Mouse (Mus musculus) spleen, embryonic (tissue): ENCODE data around the gene Asap2.

ENCODE experiments used
- CTCF ChIA-PET: fragments of 350-600 bp; sonication (Branson Sonifier 250); formaldehyde crosslinking; loops from one replicate; lab custom pipeline; 2022; lab: Charles Lee

Gene Asap2

GRCm38 (mm10) chr12:21208172-21208795, 218.0 kb downstream of the Asap2 start:
- CTCF ChIA-PET, result interaction anchor here (0.6 to 0.7 kb wide), 2 partner anchors 16 to 21 kb away, joined by 3 to 4 read pairs; no protein-coding TSS in a partner anchor

DNA sequence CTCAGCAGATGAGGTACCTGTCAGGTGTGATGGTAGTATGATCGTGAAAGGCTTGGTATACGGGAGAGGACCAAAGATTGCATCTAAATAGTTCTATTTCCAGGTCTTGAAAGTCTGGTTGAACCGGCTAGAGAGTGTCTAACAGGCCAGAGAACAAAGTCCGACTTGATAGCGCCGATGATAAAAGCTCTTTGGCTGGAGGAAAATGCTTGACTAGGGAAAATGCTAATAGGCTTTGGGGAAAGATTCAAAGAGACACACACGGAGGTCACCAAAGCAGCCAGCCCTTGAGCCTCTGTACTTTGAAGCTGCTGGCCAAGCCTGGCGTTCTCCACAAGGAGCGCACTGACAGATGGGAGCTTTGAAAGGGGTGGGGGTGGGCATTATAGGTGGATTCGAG, 219.0 kb downstream of the Asap2 start:
- CTCF ChIA-PET, result no interaction called here

DNA sequence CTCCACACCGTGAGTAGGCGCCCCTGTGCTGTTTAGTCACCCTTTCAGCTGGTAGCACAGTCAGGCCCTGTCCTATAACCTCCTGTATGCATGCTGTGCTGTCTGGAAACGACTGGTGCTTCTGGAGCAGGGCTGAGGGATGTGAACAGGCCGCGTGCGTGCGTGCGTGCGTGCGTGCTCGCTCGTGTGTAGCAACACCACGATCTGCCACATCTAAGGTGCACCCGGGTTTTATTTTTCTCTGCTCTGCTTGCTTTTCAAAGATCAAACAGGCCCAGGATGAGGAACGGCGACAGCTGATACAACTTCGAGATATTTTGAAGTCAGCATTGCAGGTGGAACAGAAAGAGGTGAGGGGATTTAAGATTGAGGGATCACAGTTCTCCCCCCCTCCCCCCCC, 222.6 kb downstream of the Asap2 start:
- CTCF ChIA-PET, result no interaction called here

GRCm38 (mm10) chr12:21214551-21215165, 224.4 kb downstream of the Asap2 start:
- CTCF ChIA-PET, result no interaction called here

DNA sequence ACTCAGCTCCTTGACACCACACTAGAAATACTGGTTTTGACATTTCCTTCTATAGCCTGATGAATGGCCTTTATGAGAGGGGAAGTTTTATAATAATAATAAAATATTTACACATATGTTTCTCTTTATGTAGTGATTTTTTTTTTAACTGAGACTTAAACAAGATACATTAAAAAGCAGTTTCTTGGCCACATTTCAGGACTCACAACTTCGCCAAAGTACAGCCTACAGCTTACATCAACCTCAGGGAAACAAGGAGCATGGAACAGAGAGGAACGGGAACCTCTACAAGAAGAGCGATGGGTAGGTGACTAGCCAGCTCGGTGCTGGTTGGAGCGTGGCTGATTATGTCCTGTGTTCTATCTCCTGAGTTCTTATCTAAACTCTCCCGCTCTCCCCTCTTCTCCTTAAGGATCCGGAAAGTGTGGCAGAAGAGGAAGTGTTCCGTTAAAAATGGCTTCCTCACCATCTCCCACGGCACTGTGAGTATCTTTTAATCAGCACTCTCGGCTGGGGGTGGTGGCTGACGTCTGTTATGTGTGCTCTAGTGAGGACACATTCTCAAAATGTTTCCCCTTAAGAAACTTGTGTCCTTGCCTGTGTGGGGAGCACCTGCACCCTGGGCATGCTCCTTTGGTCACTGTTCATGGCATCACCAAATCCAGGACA, 227.7 kb downstream of the Asap2 start:
- CTCF ChIA-PET, result no interaction called here

DNA sequence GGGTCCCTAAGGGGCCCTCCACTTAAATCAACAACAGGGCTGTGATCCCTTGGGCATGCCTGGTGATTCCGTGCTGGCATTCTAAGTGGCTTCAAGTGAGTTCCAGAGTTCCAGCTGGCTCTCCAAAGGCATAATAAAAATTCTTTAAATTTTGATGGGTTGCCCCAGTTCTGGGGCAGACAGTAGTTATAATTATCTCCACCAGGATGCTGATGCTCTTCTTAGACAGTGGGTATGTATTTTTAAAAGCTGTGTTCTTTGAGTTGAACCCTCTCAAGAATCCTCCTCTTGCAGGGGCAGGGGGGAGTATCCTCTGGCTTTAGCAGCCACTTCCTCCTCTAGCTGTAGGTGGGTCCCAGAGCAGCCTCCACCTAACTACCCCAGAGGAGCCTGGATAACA, 230.3 kb downstream of the Asap2 start:
- CTCF ChIA-PET, result no interaction called here

DNA sequence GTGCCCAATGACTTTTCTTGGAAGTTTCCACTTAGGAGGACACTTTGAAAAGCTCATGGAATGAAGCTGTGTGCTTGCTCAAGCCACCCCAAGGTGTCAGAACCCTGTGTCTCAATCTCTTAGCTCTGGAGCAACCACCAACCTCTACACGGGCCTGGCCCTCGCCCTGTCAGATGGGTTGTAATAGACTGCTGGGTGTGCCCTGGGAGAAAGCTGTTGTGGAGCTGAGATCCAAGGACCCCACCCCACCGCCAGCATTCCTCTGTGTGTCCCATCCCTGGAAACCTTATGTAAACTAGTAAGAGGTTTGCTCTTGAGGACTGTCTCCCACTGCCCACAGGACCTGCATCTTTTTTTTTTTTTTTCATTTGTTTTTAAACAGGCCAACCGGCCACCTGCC, 233.7 kb downstream of the Asap2 start:
- CTCF ChIA-PET, result no interaction called here

DNA sequence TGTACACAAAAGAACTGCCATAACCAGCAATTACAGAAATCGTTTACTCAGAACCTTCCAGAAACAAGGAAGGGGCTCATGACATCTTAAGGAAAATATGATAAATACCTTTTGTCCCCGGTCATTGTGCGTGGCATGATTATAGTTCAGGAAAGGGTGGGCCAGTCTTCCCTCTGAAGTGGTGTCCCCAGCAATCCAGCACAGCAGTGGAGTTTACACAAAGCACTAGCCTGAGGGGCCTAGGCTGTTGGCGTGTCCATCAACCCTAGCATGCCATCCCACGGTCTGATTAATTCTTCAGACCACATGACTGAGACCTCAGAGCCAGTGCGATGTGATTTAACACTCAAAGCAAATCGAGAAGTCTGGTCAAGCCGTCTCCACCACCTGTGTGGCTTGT, 235.1 kb downstream of the Asap2 start:
- CTCF ChIA-PET, result interaction anchor here (0.6 kb wide), 1 partner anchor 113 kb away, joined by 4 read pairs; no protein-coding TSS in a partner anchor

- CTCF ChIA-PET, result no interaction called here
These were observed 236.1 kb downstream of the Asap2 start for GRCm38 (mm10) chr12:21226316-21226715.

DNA sequence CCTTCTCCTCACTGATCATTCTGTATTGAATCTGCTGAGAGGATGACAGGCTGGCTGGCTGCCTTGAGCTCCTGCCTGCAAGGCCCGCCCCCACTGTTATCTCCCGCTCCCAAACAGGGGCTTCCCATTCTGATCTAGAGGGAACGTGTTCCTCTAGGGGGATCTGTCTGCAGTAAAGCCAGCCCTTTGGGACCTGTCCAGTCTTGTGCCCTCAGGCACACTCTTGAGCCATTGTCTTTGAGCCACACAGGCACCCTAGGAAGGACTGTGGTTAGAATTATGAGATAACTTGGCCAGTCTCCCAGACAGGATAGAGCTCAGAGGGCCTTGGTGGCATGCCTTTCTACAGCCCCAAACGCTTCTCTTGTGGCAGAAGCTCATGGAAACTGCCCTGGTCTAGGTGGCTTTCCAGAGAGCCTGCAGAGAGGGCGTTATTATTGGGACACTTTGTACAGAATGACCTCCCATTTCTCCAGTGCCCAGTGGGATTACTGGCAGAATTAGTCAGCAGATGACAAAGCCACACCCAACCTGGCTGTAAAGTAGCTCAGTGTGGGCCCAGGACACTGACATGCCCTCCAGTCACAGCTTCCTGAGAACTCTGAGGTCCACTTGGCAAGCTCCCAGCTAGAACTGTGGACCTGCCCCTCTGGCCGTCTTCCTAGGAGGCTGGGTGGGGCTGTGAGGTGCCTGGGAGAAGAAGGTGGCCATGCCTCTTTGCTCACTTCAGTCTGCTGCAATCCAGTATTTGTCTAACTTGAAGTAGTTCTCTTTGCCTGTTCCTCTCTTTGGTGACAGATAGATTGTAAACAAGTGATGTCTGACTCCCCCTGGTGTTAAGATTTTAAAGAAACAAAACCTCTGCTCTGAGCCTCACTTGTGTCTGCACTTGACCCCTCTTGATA, 237.1 kb downstream of the Asap2 start:
- CTCF ChIA-PET, result no interaction called here

DNA sequence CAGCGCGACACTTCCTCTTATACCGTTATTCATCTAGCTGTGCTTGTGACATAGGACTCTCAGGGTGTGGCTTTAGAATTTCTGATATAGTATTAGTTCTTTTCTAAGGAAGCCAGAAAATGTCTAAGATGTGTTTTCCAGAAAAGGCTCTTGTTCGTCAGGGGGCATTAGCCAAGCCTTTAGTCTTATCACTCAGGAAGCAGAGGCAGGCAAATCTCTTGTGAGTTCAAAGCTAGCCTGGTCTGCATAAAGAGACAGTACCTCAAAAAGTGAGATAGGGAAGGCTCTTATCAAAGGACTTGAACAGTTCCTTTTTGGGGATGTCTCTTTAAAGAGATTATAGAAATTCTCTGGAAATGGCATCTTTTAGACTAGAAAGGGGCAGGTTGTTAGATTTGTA, 238.4 kb downstream of the Asap2 start:
- CTCF ChIA-PET, result no interaction called here

GRCm38 (mm10) chr12:21229076-21229918, 239.0 kb downstream of the Asap2 start:
- CTCF ChIA-PET, result no interaction called here

GRCm38 (mm10) chr12:21233727-21234126, 243.5 kb downstream of the Asap2 start:
- CTCF ChIA-PET, result no interaction called here

GRCm38 (mm10) chr12:21234560-21234959, 244.3 kb downstream of the Asap2 start:
- CTCF ChIA-PET, result interaction anchor here (0.6 kb wide), 1 partner anchor 10 kb away, joined by 3 read pairs; no protein-coding TSS in a partner anchor

GRCm38 (mm10) chr12:21241965-21242364, 251.7 kb downstream of the Asap2 start:
- CTCF ChIA-PET, result no interaction called here

DNA sequence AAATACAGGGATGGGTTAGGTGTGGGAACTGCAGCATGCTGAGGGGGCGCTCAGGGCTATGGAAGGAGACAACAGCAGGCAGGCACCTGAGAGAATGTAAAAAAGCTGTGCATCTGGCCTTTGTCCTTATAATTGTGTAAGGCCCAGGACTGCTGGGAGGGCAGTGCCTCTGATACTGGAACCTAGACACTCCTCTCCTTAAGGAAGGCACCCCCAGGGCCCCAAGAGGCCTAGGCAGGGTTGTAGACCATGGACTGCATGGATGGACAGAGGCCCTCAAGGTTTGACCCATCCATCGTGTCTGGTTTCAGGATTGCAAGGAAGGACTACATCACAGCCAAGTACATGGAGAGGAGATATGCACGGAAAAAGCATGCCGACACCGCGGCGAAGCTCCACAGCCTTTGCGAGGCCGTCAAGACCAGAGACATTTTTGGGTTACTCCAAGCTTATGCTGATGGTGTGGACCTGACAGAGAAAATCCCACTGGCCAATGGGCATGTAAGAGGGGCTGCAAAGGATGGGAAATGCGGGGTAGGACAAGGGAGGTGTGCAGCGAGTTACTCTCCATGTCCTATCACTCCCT, 254.2 kb downstream of the Asap2 start:
- CTCF ChIA-PET, result no interaction called here

- CTCF ChIA-PET, result no interaction called here
These were observed 257.6 kb downstream of the Asap2 start for GRCm38 (mm10) chr12:21247711-21248392.

GRCm38 (mm10) chr12:21260494-21261256, 270.4 kb downstream of the Asap2 start:
- CTCF ChIA-PET, result no interaction called here

GRCm38 (mm10) chr12:21261521-21261920, 271.3 kb downstream of the Asap2 start:
- CTCF ChIA-PET, result no interaction called here
